Mouse (Mus musculus) kidney, adult 2 months (tissue): Measurements from ENCODE around the gene Zfp65.

ENCODE experiments used
- CTCF ChIP-seq: fragments of 200-500 bp; conservative IDR thresholded peaks from 2 replicates; pipeline ENCODE4 v1.5.1; 2011; ENCODE audit warnings: low read depth, mild to moderate bottlenecking, control low read depth, low read length, moderate library complexity, mixed read lengths; ENCODE audit not compliant: insufficient read depth, insufficient read length
- POLR2A ChIP-seq: fragments of 200-500 bp; IDR thresholded peaks from one replicate; pipeline ENCODE4 v1.6.1; 2011; ENCODE audit warnings: low read depth, low read length, control low read depth

GRCm38 (mm10) chr13:67759966-67760365 lies 31.0 kb upstream of the Zfp65 start:
- TF ChIP-seq CTCF (no peak), POLR2A (no peak)
